Comparison of ENCODE assay signal across 27 mouse cellular contexts in the genomic region with DNA sequence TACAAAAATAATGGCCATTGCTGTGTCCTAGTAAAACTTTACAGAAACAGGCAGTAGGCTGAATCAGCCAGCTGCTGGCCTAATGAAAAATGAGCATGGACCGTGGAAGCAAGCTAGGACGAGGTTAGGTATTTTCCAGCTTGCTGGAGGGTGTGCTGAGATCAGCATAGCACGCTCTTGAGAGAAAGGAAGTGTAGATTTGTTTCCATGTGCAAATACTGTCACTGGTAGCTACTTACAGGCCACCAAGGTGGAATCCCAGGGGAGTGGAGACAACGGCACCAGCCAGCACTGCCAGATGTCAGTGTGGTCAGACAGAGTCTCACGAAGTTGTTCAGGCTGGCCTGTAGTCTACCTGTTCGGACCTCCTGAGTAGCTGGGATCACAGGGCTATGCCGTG. TPM values are rescaled to one million over a fixed set of nuclear protein-coding genes. Genes with fewer than 3 reads are reported as not detected.
DNase-seq lines count a peak whose midpoint lies in the region; ATAC-seq and TF ChIP-seq lines count a peak whose summit lies in the region.
"Had no signal": no experiment of that assay in that cellular context is flagged by ENCODE, and none has a peak within 500 bp of the region (broad histone marks: within the 10 kb centered on the region; RNA-seq: fewer than 3 reads in every experiment).

No protein-coding gene starts in this region.

- no peak for ATAC-seq in lung, embryonic 16.5 days (ENCODE audit: low read depth)
- ATAC-seq: activated CD4-positive, CD25-positive, alpha-beta regulatory T cell, adult 4 months; forebrain, embryonic 14.5 days; forebrain, embryonic 16.5 days; Patski had no signal

- peak; percentile 2 for DNase-seq in cerebellum, adult 9-11 months
- DNase-seq in cerebellum, adult 2 months: no peak
- no peak for DNase-seq in lung, postnatal 10 days
- no peak for DNase-seq in embryo, embryonic 10.5 days (ENCODE audit: low spot score)
- DNase-seq: adrenal gland, adult 8-10 months; adrenal gland, postnatal 14 days; adrenal gland, postnatal 36 days; cerebellum, adult 11 months; cerebellum, adult 8-10 months; cerebellum, postnatal 10 days; cerebellum, postnatal 25 days; embryo, embryonic 11 days had no signal

- WGBS in cerebellum, adult 2 months: 83% methylated on average over 7 of the region's 7 CpGs
- 67% methylated on average over 7 of the region's 7 CpGs for WGBS in lung, embryonic 16.5 days

- H3K9me3 ChIP-seq in lung, embryonic 16.5 days (ENCODE audit: control insufficient read depth, low read length): no peaks in the 10 kb centered on the region
- H3K9me3 ChIP-seq: embryonic facial prominence, embryonic 13.5 days; embryonic facial prominence, embryonic 15.5 days; forebrain, embryonic 10.5 days; forebrain, embryonic 12.5 days; G1E had no signal

- TF ChIP-seq POLR2A in cerebellum, adult 2 months (IDR thresholded peaks at IDR 0.05; ENCODE audit: borderline replicate concordance, insufficient read depth, low read length): no peak

- no peak for TF ChIP-seq CTCF in cerebellum, adult 2 months (IDR thresholded peaks at IDR 0.05; ENCODE audit: borderline replicate concordance, insufficient read depth, low read depth, low read length)

- H3K36me3 ChIP-seq in lung, embryonic 16.5 days (ENCODE audit: control insufficient read depth, insufficient read depth, low read length): peaks cover 12% of the 10 kb centered on the region
- H3K36me3 ChIP-seq: embryonic facial prominence, embryonic 13.5 days; forebrain, embryonic 12.5 days had no signal

- H3K4me2 ChIP-seq in lung, embryonic 16.5 days (ENCODE audit: low read depth, low read length): no peak overlapping the region
- H3K4me2 ChIP-seq: embryonic facial prominence, embryonic 13.5 days; embryonic facial prominence, embryonic 15.5 days; forebrain, embryonic 12.5 days had no signal

- 0 out of 2 replicates have a peak overlapping the region, but pooled peaks have one; percentile 1 for H3K9ac ChIP-seq in lung, embryonic 16.5 days (ENCODE audit: low read length)
- H3K9ac ChIP-seq: embryonic facial prominence, embryonic 13.5 days; embryonic facial prominence, embryonic 15.5 days; forebrain, embryonic 12.5 days had no signal

- no peaks in the 10 kb centered on the region for H3K4me1 ChIP-seq in cerebellum, adult 2 months (ENCODE audit: control insufficient read depth, insufficient read depth, low read length)
- 0 out of 2 replicates have a peak, but pooled peaks cover 2% of the 10 kb centered on the region for H3K4me1 ChIP-seq in lung, embryonic 16.5 days (replicated peaks; ENCODE audit: control insufficient read depth, insufficient read depth, low read length)
- H3K4me1 ChIP-seq: embryonic facial prominence, embryonic 15.5 days had no signal

- H3K27ac ChIP-seq in cerebellum, adult 2 months (ENCODE audit: insufficient read depth, low read length): no peak overlapping the region
- no peak overlapping the region for H3K27ac ChIP-seq in lung, embryonic 16.5 days (ENCODE audit: low read length)
- H3K27ac ChIP-seq: embryonic facial prominence, embryonic 13.5 days; embryonic facial prominence, embryonic 15.5 days; forebrain, embryonic 10.5 days; forebrain, embryonic 12.5 days had no signal

- no peak overlapping the region for H3K4me3 ChIP-seq in cerebellum, adult 2 months (replicated peaks; ENCODE audit: insufficient read depth, low read depth, low read length)
- no peak overlapping the region for H3K4me3 ChIP-seq in lung, embryonic 16.5 days (ENCODE audit: low read length)
- H3K4me3 ChIP-seq: embryonic facial prominence, embryonic 13.5 days; embryonic facial prominence, embryonic 15.5 days; erythroblast, embryonic 14.5 days; forebrain, embryonic 10.5 days; forebrain, embryonic 12.5 days had no signal

- no peaks in the 10 kb centered on the region for H3K27me3 ChIP-seq in cerebellum, adult 2 months (ENCODE audit: control insufficient read depth, insufficient read depth, low read length)
- H3K27me3 ChIP-seq in lung, embryonic 16.5 days (ENCODE audit: control insufficient read depth, insufficient read depth, low read depth, low read length): no peaks in the 10 kb centered on the region
- H3K27me3 ChIP-seq: embryonic facial prominence, embryonic 13.5 days; embryonic facial prominence, embryonic 15.5 days; Patski had no signal

RNA-seq across cellular contexts. Expression of gene Wwox, which starts 7.4 kb away (rescaled TPM):
- 35.2 and 35.3 TPM in 2 replicates for polyA plus RNA-seq in cerebellum, adult 2 months (2012; rRNA removed)
- polyA plus RNA-seq in lung, embryonic 16.5 days (2015; fragmentation: Nextera tagmentation; extraction: Ambion mirVana): 19.2 and 20.2 TPM in 2 replicates

RNA-seq across cellular contexts. Expression of gene Clec3a, which starts 29.0 kb away (rescaled TPM):
- not detected in 2 replicates for polyA plus RNA-seq in cerebellum, adult 2 months (2012; rRNA removed)
- polyA plus RNA-seq in lung, embryonic 16.5 days (2015; fragmentation: Nextera tagmentation; extraction: Ambion mirVana): 0.38 and 0.92 TPM in 2 replicates
- polyA plus RNA-seq: activated CD4-positive, CD25-positive, alpha-beta regulatory T cell, adult 4 months; C2C12; cortical plate, adult 2 months; embryonic facial prominence, embryonic 11.5 days; embryonic facial prominence, embryonic 13.5 days; erythroblast, embryonic 14.5 days; forebrain, embryonic 10.5 days; forebrain, embryonic 12.5 days; forebrain, embryonic 14.5 days; forebrain, embryonic 16.5 days; frontal cortex, adult 2 months; G1E; Patski had no signal
